Mouse (Mus musculus): Measurements from ENCODE around the gene Hand2. TPM values are rescaled to one million over a fixed set of nuclear protein-coding genes. Genes with fewer than 3 reads are reported as not detected.

Gene Hand2
- polyA plus RNA-seq (2017; shearing (Covaris generic)) = not detected

GRCm38 (mm10) chr8:57320851-57321743 is at the start of gene Hand2:
Gene Hand2, plus strand, starts transcription at chr8:57320983.

Other genes starting within 250 kb of the Hand2 start
- gene Scrg1, start 134.9 kb downstream of the Hand2 start, polyA plus RNA-seq (2017; shearing (Covaris generic)) = under 1 TPM in 1 of 2 experiments, not detected in 1; 0.42 TPM
- 10 to 100 TPM in 1 of 2 experiments, 1 to 10 TPM in 1; 4.2 to 15.2 TPM for gene Sap30, start 166.9 kb downstream of the Hand2 start, polyA plus RNA-seq (2017; shearing (Covaris generic))
- 100 to 1,000 TPM in 1 of 2 experiments, 10 to 100 TPM in 1; 85.5 to 101 TPM for gene Hmgb2, start 190.9 kb downstream of the Hand2 start, polyA plus RNA-seq (2017; shearing (Covaris generic))